Mouse (Mus musculus) neural tube, embryonic 14.5 days (tissue): ENCODE results near the gene Babam1. TPM values are rescaled to one million over a fixed set of nuclear protein-coding genes. Genes with fewer than 3 reads are reported as not detected.

Experiments
- ATAC-seq: fragments of 200-750 bp; cut with Nextera tagmentation; 2 replicates; pipeline ENCODE4 v1.8.0; 2017; ENCODE audit warnings: low read depth, mild to moderate bottlenecking, moderate TSS enrichment, moderate library complexity
- H3K27ac ChIP-seq: fragments of 300-500 bp; sonication (generic); 2 replicates; pipeline ENCODE4 v1.5.1; 2014; ENCODE audit warnings: low read depth, mild to moderate bottlenecking, control low read depth, low read length, moderate library complexity, mixed read lengths
- H3K27me3 ChIP-seq: fragments of 300-500 bp; sonication (generic); 2 replicates; pipeline ENCODE4 v1.6.1; 2014; ENCODE audit warnings: low read length; ENCODE audit not compliant: control insufficient read depth, insufficient read depth
- H3K36me3 ChIP-seq: fragments of 300-500 bp; sonication (generic); 2 replicates; pipeline ENCODE4 v1.6.1; 2014; ENCODE audit warnings: low read length, mixed read lengths; ENCODE audit not compliant: control insufficient read depth, insufficient read depth
- H3K4me1 ChIP-seq: fragments of 300-500 bp; sonication (generic); 2 replicates; pipeline ENCODE4 v1.6.1; 2014; ENCODE audit warnings: low read length; ENCODE audit not compliant: control insufficient read depth, insufficient read depth
- H3K4me2 ChIP-seq: fragments of 300-500 bp; sonication (generic); 2 replicates; pipeline ENCODE4 v1.6.1; 2014; ENCODE audit warnings: mild to moderate bottlenecking, low read depth, low read length, control low read depth
- H3K4me3 ChIP-seq: fragments of 300-500 bp; sonication (generic); 2 replicates; pipeline ENCODE4 v1.5.1; 2014; ENCODE audit warnings: low read depth, low read length, control low read depth, mixed read lengths
- H3K9ac ChIP-seq: fragments of 300-500 bp; sonication (generic); replicated peaks from 2 replicates; pipeline ENCODE4 v1.6.1; 2014; ENCODE audit warnings: low read depth, mild to moderate bottlenecking, control low read depth, low read length, mixed read lengths
- H3K9me3 ChIP-seq: fragments of 300-500 bp; sonication (generic); 2 replicates; pipeline ENCODE4 v1.6.1; 2016; ENCODE audit warnings: low read length; ENCODE audit not compliant: control insufficient read depth
- WGBS: fragments of 180-500 bp; shearing (Covaris S2); extraction: QIAGEN DNeasy Blood & Tissue Kit; methylation state at CpG from one replicate; pipeline ENCODE4 v1.1.7; 2014; 5-methylcytosine and 5-hydroxymethylcytosine counted together
- polyA plus RNA-seq: library from polyadenylated mRNA; unstranded; fragments of >200 nt; fragmentation: Nextera tagmentation; extraction: Ambion mirVana; gene quantifications from 2 replicates; pipeline ENCODE4 v1.2.1, GENCODE M21; 2014

The Babam1 gene
- polyA plus RNA-seq, result 90.9 and 96.5 TPM in 2 replicates

DNA sequence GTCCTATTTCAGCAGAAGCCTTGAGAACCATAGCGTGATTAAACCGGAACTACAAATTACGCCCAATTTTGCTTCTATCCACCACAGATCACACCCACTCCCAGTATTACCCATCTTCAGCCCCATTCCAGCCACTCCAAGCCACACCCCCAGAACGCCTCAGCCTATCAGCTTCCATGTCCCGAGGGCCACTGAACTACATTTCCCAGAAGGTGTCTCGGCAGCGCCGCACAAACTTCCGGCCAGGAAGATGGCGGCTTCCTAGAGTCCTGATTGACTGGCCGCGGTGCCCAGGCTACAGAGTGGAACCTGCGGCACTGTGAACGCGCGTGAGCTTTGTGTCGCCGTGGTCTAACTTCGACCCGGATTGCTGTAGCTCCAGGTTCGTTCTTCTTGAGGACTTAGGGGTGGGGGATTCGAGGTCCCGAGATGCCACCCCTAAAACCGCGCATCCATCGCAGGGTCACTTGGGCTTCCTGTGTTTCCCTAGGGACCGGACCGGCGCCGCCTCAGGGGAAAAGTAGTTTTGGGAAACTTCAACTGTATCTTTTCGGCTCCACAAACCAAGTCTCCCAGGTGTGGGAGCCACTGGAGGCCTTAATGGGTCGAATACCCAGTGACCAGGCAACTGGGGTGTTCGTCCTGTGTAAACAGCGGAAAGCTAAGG is at the start of gene Babam1:
Gene Babam1, plus strand, starts transcription at position 223 of the 667 bp plus-strand sequence.
- peak within 1 kb of the TSS; percentile 94 for H3K4me2 ChIP-seq
- H3K27ac ChIP-seq, result peak within 1 kb of the TSS; percentile 58; the same call in 1 of the 2 replicates
- H3K36me3 ChIP-seq, result peaks cover 10% of the 10 kb centered on the region
- peak within 1 kb of the TSS; percentile 56 for H3K9ac ChIP-seq
- peaks cover 8% of the 10 kb centered on the region; the same call in 1 of the 2 replicates for H3K4me1 ChIP-seq
- peak within 1 kb of the TSS; percentile 57 for H3K4me3 ChIP-seq
- ATAC-seq, result peak; percentile 98
- H3K9me3 ChIP-seq, result no peaks in the 10 kb centered on the region
- no peaks in the 10 kb centered on the region for H3K27me3 ChIP-seq
- under 1% methylated on average over 34 of the region's 34 CpGs for WGBS

DNA sequence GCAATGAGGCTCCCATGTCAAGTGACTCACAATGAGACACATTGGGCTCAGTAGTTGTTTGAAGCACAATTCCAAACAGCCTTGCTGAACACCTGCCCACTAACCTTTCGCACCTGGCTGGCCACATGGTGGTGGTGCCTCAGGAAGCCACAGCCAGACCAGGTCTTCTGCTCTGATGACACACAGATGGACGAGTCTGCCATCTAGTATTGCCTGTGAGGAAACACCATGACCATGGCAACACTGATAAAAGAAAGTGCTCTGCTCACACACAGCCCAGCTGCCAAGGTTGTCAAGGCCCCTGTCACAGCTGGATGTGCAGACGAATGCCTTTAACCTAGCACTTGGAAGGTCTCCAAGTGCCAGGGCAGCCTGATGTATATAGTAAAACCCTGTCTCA is 45.5 kb upstream of the Babam1 start:
- H3K9me3 ChIP-seq, result no peaks in the 10 kb centered on the region
- no peak overlapping the region for H3K4me3 ChIP-seq
- no peak overlapping the region for H3K4me2 ChIP-seq
- no peak overlapping the region for H3K9ac ChIP-seq
- H3K36me3 ChIP-seq, result peaks cover 68% of the 10 kb centered on the region
- no peak overlapping the region for H3K27ac ChIP-seq
- WGBS, result 86% methylated on average over 3 of the region's 3 CpGs
- H3K27me3 ChIP-seq, result no peaks in the 10 kb centered on the region
- ATAC-seq, result no peak
- H3K4me1 ChIP-seq, result no peaks in the 10 kb centered on the region

DNA sequence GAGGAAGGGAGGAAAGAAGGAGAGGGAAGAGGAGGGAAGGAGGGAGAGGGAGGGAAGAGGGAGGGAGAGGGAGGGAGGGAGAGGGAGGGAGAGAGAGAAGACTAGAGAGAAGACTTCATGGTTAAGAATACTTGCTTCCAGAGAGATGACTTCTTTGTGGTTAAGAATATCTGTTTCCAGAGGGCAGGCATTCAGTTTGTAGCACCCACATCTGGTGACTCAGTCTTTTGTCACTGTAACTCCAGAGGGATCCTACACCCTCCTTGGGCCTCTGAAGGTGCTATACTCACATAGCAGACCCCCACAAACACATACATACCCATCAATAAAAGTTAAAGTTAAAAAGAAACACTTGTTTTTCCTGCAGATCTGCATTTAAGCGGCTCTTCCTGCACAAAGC is 45.1 kb upstream of the Babam1 start:
- Histone ChIP-seq H3K4me1 (no peaks in the 10 kb centered on the region), H3K9me3 (no peaks in the 10 kb centered on the region), H3K4me3 (no peak overlapping the region), H3K27ac (no peak overlapping the region), H3K27me3 (no peaks in the 10 kb centered on the region), H3K9ac (no peak overlapping the region), H3K4me2 (no peak overlapping the region), H3K36me3 (peaks cover 68% of the 10 kb centered on the region)
- WGBS, result 100% methylated on average over 1 of the region's 1 CpGs
- ATAC-seq, result no peak

DNA sequence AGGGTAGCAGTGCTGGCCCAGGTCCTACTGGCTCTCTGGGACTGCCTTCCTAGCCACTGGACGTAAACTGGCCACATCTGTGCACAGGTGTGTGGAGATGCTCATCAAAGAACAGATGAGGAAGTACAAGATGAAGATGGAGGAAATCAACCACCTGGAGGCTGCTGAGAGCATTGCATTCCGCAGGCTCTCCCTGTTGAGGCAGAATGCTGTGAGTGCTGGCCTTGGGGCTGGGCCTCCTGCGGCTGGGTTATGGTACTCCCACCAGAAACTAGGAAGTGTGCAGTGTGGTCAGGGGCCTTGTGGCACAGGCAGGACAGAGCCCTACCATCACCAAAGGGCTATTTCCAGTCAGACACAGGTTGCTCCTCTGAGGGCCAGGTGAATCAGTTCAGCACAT is 38.6 kb upstream of the Babam1 start:
- 91% methylated on average over 3 of the region's 3 CpGs for WGBS
- Histone ChIP-seq H3K9ac (no peak overlapping the region), H3K4me1 (no peaks in the 10 kb centered on the region), H3K36me3 (peaks cover 61% of the 10 kb centered on the region), H3K4me3 (no peak overlapping the region), H3K9me3 (no peaks in the 10 kb centered on the region), H3K4me2 (no peak overlapping the region), H3K27ac (no peak overlapping the region), H3K27me3 (no peaks in the 10 kb centered on the region)
- no peak for ATAC-seq

DNA sequence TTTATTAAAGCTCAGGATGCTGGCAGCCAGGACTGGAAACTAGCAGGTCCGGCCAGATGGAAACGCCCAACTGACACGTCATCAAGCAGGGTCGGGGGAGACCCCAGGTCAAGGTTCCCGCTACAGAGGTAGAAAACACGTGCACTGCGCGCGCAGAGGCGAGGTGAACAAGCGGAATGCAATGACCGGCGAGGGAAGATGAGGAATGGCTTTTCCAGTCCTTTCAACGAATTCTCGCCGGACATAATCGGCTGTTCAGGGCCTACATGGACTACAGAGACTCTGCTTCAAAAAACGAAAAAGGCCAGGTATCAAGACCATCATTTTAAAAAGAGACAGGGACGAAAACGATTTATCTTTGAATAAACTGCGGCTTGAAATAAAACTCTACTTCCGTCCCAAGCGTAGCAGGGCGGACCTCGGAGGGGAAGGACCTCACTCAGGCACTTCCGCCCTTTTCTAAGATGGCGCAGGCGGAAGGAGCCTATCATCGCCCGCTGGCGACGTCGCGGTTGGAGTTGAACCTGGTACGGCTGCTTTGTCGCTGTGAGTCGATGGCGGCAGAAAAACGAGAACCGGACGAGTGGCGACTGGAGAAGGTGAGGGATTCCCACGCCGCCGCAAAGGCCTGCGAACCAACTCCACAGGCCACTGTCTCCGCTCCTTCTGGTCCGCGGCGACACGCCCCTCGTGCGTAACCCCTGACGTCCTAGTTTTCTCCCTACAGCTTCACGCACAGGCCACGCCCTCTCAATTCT is 29.7 kb upstream of the Babam1 start, which contains the start of gene Use1:
Gene Use1, plus strand, starts transcription at position 78 of the 758 bp plus-strand sequence.
- H3K4me1 ChIP-seq, result peaks cover 13% of the 10 kb centered on the region
- H3K9me3 ChIP-seq, result no peaks in the 10 kb centered on the region
- WGBS, result under 1% methylated on average over 56 of the region's 56 CpGs
- no peaks in the 10 kb centered on the region for H3K27me3 ChIP-seq
- ATAC-seq, result peak; percentile 78
- H3K36me3 ChIP-seq, result peaks cover 6% of the 10 kb centered on the region; the same call in 1 of the 2 replicates
- peak within 1 kb of the TSS; percentile 86 for H3K4me2 ChIP-seq
- H3K9ac ChIP-seq, result peak within 1 kb of the TSS; percentile 62
- peak within 1 kb of the TSS; percentile 51 for H3K4me3 ChIP-seq
- peak within 1 kb of the TSS; percentile 93 for H3K27ac ChIP-seq

DNA sequence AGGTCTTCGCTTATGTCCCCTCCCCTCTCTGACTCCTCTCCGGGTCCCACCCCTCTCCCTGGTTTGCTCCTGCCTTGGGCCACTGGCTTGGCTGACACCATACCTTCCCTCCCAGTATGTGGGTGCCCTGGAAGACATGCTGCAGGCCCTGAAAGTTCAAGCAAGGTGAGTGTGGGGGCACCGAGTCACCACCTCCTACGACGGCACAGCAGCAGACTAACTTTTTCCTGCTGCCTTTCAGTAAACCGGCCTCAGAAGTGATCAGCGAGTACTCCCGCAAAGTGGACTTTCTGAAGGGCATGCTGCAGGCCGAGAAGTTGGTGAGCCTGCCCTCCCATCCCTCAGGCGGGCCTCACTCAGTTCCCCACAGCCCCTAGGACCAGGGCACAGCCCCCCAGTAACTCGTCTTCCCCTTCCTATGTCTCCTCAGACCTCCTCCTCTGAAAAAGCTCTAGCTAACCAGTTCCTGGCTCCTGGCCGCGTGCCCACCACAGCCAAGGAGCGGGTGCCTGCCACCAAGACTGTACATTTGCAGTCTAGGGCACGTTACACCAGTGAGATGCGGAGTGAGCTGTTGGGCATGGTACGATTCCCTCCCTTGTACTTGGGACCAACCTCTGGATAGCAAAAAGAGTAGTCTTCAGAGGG is 29.0 kb upstream of the Babam1 start:
- peak overlapping the region; percentile 62 for H3K9ac ChIP-seq
- H3K27me3 ChIP-seq, result no peaks in the 10 kb centered on the region
- peak overlapping the region; percentile 93 for H3K27ac ChIP-seq
- ATAC-seq, result no peak
- H3K4me2 ChIP-seq, result peak overlapping the region; percentile 86
- peak overlapping the region; percentile 51 for H3K4me3 ChIP-seq
- peaks cover 13% of the 10 kb centered on the region for H3K4me1 ChIP-seq
- H3K9me3 ChIP-seq, result no peaks in the 10 kb centered on the region
- WGBS, result 60% methylated on average over 17 of the region's 17 CpGs
- H3K36me3 ChIP-seq, result peaks cover 6% of the 10 kb centered on the region; the same call in 1 of the 2 replicates

DNA sequence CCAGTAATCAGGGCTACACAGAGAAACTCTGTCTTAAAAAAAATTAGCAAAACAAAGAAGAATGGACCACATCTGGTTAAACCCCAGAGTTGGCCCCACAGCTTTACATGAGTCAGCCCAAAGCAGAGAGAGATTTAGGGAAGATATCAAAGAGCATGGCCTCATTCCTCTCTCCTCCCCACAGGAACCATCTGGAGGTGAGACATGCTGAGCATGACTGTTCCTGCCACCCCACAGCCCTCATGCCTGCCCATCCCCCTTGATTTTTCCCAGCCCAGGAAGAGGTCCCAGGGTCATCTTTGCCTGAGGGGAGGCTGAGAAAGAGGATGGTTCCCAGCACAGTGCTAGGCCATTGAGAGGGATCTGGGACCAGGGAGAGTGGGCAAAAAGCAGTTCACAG is 28.3 kb upstream of the Babam1 start:
- Histone ChIP-seq H3K9ac (no peak overlapping the region), H3K27ac (no peak overlapping the region), H3K27me3 (no peaks in the 10 kb centered on the region), H3K36me3 (peaks cover 6% of the 10 kb centered on the region; the same call in 1 of the 2 replicates), H3K4me3 (no peak overlapping the region), H3K4me2 (no peak overlapping the region), H3K9me3 (no peaks in the 10 kb centered on the region), H3K4me1 (peaks cover 13% of the 10 kb centered on the region)
- no peak for ATAC-seq

DNA sequence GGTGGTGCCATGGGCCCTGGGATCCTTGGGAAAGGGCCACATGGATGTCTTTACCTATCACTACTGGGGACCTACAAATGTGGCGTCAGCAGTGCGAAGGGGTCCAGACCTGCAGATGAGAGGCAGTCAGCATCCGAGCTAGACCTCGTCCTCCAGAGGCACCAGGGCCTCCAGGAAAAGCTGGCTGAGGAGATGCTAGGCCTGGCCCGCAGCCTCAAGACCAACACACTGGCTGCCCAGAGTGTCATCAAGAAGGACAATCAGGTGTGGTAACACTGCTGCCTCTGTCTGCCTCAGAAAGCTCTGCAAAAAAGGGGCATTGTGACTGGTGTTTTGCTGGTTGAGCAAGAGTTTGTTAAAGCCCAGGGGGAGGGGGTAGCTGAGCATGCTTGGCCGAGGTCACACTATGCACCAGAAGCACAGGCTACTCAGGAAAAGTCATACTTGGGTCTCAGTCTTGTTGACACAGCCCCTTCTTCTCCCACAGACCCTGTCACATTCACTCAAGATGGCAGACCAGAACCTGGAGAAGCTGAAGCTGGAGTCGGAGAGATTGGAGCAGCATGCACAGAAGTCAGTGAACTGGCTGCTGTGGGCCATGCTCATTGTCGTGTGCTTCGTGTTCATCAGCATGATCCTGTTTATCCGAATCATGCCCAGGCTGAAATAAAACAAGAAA is 27.5 kb upstream of the Babam1 start:
- H3K27me3 ChIP-seq, result no peaks in the 10 kb centered on the region
- no peak overlapping the region for H3K4me3 ChIP-seq
- H3K4me1 ChIP-seq, result peaks cover 13% of the 10 kb centered on the region
- ATAC-seq, result no peak
- no peaks in the 10 kb centered on the region for H3K9me3 ChIP-seq
- WGBS, result 92% methylated on average over 10 of the region's 10 CpGs
- peaks cover 10% of the 10 kb centered on the region; the same call in 1 of the 2 replicates for H3K36me3 ChIP-seq
- H3K4me2 ChIP-seq, result no peak overlapping the region
- no peak overlapping the region for H3K9ac ChIP-seq
- no peak overlapping the region for H3K27ac ChIP-seq
